Mouse (Mus musculus) ES-E14 (cell line): ENCODE results near the gene Fam160a2.

Experiments
- CHD2 ChIP-seq: IDR thresholded peaks from 2 replicates; pipeline ENCODE4 v1.6.1; 2014; ENCODE audit warnings: mild to moderate bottlenecking, low read depth, low read length, inconsistent platforms
- ZC3H11A ChIP-seq: IDR thresholded peaks from 2 replicates; pipeline ENCODE4 v1.6.1; 2012; ENCODE audit warnings: low read depth, mild to moderate bottlenecking, inconsistent platforms, low read length, borderline replicate concordance
- ZNF384 ChIP-seq: IDR thresholded peaks from 2 replicates; pipeline ENCODE4 v1.6.1; 2012; ENCODE audit warnings: low read depth, low read length, inconsistent platforms

GRCm38 (mm10) chr7:105434798-105435197 is 34.9 kb upstream of the Fam160a2 start:
- TF ChIP-seq ZC3H11A: no peak
- no peak for TF ChIP-seq ZNF384
- no peak for TF ChIP-seq CHD2
